Mouse (Mus musculus) spleen, adult 2 months (tissue): Measurements from ENCODE around the gene Nup98. TPM values are rescaled to one million over a fixed set of nuclear protein-coding genes. Genes with fewer than 3 reads are reported as not detected.

Experiments
- DNase-seq, 2 experiments: peaks; one replicate each; pipeline versions ENCODE4 v3.0.0 to v3.0.0-alpha.2; 2012 to 2021; ENCODE audit warnings: low spot score in 2 of 2, low read depth in 1 of 2
- H3K27ac ChIP-seq: fragments of 200-500 bp; 2 replicates; pipeline ENCODE4 v1.5.1; 2012; ENCODE audit warnings: low read length, inconsistent platforms; ENCODE audit not compliant: insufficient read depth
- H3K27me3 ChIP-seq: fragments of 200-500 bp; 2 replicates; pipeline ENCODE4 v1.6.1; 2012; ENCODE audit warnings: mild to moderate bottlenecking, moderate library complexity, low read length, inconsistent platforms; ENCODE audit not compliant: control insufficient read depth, insufficient read depth
- H3K36me3 ChIP-seq: fragments of 200-500 bp; 2 replicates; pipeline ENCODE4 v1.6.1; 2012; ENCODE audit warnings: mild to moderate bottlenecking, low read length, inconsistent platforms; ENCODE audit not compliant: control insufficient read depth, insufficient read depth
- H3K4me1 ChIP-seq: fragments of 200-500 bp; 2 replicates; pipeline ENCODE4 v1.6.1; 2011; ENCODE audit warnings: inconsistent platforms; ENCODE audit not compliant: control insufficient read depth, insufficient read depth, insufficient read length
- H3K4me3 ChIP-seq: fragments of 200-500 bp; 2 replicates; pipeline ENCODE4 v1.5.1; 2011; ENCODE audit warnings: mild to moderate bottlenecking, inconsistent platforms; ENCODE audit not compliant: insufficient read depth, insufficient read length; ENCODE audit errors: extremely low read depth
- CTCF ChIP-seq: fragments of 200-500 bp; IDR thresholded peaks from 2 replicates; pipeline ENCODE4 v1.5.1; 2011; ENCODE audit warnings: mild to moderate bottlenecking, inconsistent platforms; ENCODE audit not compliant: insufficient read depth, insufficient read length, insufficient replicate concordance; ENCODE audit errors: extremely low read depth
- POLR2A ChIP-seq: fragments of 200-500 bp; IDR thresholded peaks from 2 replicates; pipeline ENCODE4 v1.6.1; 2011; ENCODE audit warnings: low read depth, low read length, inconsistent platforms
- WGBS: fragments of 180-500 bp; shearing (Covaris S2); methylation state at CpG from one replicate; pipeline ENCODE4 v1.1.7; 2018; 5-methylcytosine and 5-hydroxymethylcytosine counted together
- polyA plus RNA-seq: library from polyadenylated mRNA; depleted of rRNA; stranded (reverse); fragments of >200 nt; gene quantifications from 2 replicates; pipeline ENCODE4 v1.2.3, GENCODE M21; 2012

Gene Nup98
- polyA plus RNA-seq, 1 experiment, result 11.5 TPM

DNA sequence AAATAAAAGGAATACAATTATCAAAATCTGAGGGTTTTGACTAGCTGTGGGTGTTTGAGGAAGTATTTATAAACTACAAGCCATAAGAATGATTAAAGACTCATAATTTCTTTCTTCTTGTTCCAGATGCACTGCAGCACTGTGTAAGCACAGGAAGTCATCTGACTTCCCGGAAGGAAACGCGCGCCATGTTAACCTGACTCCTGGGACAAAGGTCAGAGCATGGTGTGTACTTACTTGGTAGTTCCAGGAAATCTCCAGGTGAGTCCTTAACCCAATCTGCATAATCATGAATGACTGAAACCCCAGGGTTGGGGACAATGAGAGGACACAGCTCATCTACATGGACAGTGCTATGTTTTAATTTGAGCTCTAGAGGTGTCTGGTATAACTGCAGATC is 77.6 kb downstream of the Nup98 start:
- DNase-seq, result no peak
- H3K27ac ChIP-seq, result no peak overlapping the region
- no peaks in the 10 kb centered on the region for H3K4me1 ChIP-seq
- TF ChIP-seq CTCF (no peak), POLR2A (no peak)
- H3K27me3 ChIP-seq, result no peaks in the 10 kb centered on the region
- 92% methylated on average over 4 of the region's 4 CpGs for WGBS
- peaks cover 43% of the 10 kb centered on the region for H3K36me3 ChIP-seq
- no peak overlapping the region for H3K4me3 ChIP-seq

DNA sequence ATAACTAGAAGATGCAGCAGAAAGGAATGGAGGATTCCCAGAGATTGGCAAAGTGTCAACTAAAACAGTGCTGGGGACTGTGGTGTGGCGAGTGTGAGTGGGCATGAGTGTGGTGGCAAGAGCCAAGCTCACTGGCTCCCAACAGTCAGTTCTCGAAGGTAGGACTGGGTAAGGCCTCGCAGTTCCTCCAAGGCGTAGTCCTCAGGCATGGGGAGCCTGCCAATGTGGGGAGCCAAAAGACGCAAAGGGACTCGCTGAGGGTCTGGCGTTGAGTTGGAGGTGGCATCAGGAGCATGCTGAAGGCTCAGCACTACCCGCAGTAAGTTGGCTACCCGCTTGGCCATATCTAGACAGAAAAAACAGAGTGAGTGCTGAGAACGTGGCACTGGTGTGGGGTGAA is 89.7 kb downstream of the Nup98 start:
- peaks cover 54% of the 10 kb centered on the region for H3K36me3 ChIP-seq
- no peak for DNase-seq

DNA sequence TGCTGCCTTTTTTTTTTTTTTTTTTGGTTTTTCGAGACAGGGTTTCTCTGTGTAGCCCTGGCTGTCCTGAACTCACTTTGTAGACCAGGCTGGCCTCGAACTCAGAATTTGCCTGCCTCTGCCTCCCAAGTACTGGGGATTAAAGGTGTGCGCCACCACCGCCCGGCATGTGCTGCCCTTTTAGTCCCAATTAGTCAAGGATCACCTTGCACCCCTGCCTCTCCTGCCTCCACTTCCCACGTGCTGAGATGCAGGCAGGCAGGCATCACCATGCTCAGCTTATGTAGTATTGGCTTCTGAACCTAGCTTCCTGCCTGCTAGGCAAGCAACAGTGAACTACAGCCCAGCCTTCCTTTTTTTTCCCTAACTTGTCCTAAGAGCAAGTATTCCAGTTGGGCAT is 92.6 kb downstream of the Nup98 start:
- DNase-seq, result no peak
- no peak overlapping the region for H3K27ac ChIP-seq
- 76% methylated on average over 6 of the region's 6 CpGs for WGBS
- no peaks in the 10 kb centered on the region for H3K4me1 ChIP-seq
- TF ChIP-seq POLR2A (no peak), CTCF (no peak)
- peaks cover 26% of the 10 kb centered on the region for H3K36me3 ChIP-seq
- H3K4me3 ChIP-seq, result no peak overlapping the region
- H3K27me3 ChIP-seq, result no peaks in the 10 kb centered on the region

More for the DNA sequence above, 89.7 kb downstream of the Nup98 start:
- no peak for TF ChIP-seq CTCF
- no peak for TF ChIP-seq POLR2A
- H3K4me1 ChIP-seq, result no peaks in the 10 kb centered on the region
- 95% methylated on average over 10 of the region's 10 CpGs for WGBS
- H3K27me3 ChIP-seq, result no peaks in the 10 kb centered on the region
- H3K27ac ChIP-seq, result no peak overlapping the region
- no peak overlapping the region for H3K4me3 ChIP-seq

- TF ChIP-seq POLR2A, result no peak
- no peak for TF ChIP-seq CTCF
- WGBS, result 69% methylated on average over 7 of the region's 7 CpGs
- no peak within 1 kb of the TSS for H3K27ac ChIP-seq
- no peaks in the 10 kb centered on the region for H3K27me3 ChIP-seq
- no peak for DNase-seq
- H3K4me3 ChIP-seq, result no peak within 1 kb of the TSS
- H3K4me1 ChIP-seq, result no peaks in the 10 kb centered on the region
- peaks cover 20% of the 10 kb centered on the region for H3K36me3 ChIP-seq
These were observed 93.2 kb downstream of the Nup98 start, which contains the start of gene Chrna10 for GRCm38 (mm10) chr7:102116579-102117331. TSS of gene Chrna10 (minus strand) at chr7:102116828.

DNA sequence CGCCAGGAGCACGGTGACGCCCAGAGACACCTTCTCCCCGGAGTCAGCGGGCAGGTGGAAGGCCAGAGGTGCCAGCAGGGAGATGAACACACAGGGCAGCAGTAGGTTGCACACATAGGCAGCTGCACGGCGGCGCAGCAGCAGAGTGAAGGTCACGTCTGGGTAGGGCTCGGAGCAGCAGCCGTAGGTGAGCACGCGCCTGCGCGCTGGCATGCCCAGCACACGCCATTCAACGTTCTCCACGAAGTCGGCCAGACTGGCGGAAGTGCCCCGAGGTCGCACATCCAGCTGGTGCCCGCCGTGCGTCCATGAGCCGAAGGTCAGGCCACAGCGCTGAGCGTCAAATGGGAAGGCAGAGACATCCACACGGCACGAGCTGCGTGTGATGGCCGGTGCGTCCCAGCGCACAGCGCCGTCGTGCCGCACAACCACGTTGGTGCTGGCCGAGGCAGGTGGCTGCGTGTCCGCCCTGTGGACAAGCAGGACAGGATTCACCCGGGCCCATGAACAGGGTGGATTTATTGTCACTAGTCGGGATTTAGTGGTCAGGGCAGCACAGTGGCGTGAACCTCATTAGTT is 96.7 kb downstream of the Nup98 start:
- Histone ChIP-seq H3K4me1 (no peaks in the 10 kb centered on the region), H3K36me3 (no peaks in the 10 kb centered on the region), H3K27me3 (no peaks in the 10 kb centered on the region), H3K27ac (no peak overlapping the region), H3K4me3 (no peak overlapping the region)
- WGBS, result 87% methylated on average over 45 of the region's 45 CpGs
- no peak for DNase-seq
- TF ChIP-seq CTCF (no peak), POLR2A (no peak)

DNA sequence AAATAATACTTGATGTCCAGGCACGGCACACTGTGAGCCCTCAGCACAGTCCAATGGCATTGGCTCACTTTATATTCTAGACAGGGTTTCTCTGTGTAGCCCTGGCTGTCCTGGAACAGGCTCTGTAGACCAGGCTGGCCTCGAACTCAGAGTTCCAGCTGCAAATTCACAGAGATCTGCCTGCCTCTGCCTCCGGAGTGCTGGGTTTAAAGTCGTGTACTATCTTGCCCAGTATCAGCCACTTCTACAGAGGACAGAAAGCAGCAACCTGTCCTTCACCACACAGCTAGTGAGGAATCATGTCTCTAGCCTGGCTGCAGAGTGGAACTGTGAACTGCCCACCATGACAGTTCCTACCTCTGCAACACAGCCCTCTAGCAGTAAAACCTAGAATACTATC is 100.2 kb downstream of the Nup98 start:
- 70% methylated on average over 4 of the region's 4 CpGs for WGBS
- no peaks in the 10 kb centered on the region for H3K36me3 ChIP-seq
- H3K27ac ChIP-seq, result no peak overlapping the region

GRCm38 (mm10) chr7:102109171-102109570 is 100.8 kb downstream of the Nup98 start, which contains the start of gene Art5:
TSS of gene Art5 (minus strand) at chr7:102109489.
- no peaks in the 10 kb centered on the region for H3K27me3 ChIP-seq

More for the DNA sequence above, 100.2 kb downstream of the Nup98 start:
- H3K4me3 ChIP-seq, result no peak overlapping the region
- DNase-seq, result no peak
- peaks cover 4% of the 10 kb centered on the region; the same call in 1 of the 2 replicates for H3K4me1 ChIP-seq
- TF ChIP-seq POLR2A (no peak), CTCF (no peak)
- no peaks in the 10 kb centered on the region for H3K27me3 ChIP-seq

More at GRCm38 (mm10) chr7:102109171-102109570, 100.8 kb downstream of the Nup98 start, which contains the start of gene Art5:
- H3K4me3 ChIP-seq, result no peak within 1 kb of the TSS
- no peak within 1 kb of the TSS for H3K27ac ChIP-seq
- TF ChIP-seq POLR2A (no peak), CTCF (no peak)
- 78% methylated on average over 7 of the region's 7 CpGs for WGBS
- DNase-seq, result no peak
- peaks cover 4% of the 10 kb centered on the region; the same call in 1 of the 2 replicates for H3K4me1 ChIP-seq
- H3K36me3 ChIP-seq, result no peaks in the 10 kb centered on the region
